Mouse (Mus musculus) myocyte (in vitro differentiated cells): Measurements from ENCODE around the gene Rtl5. TPM values are rescaled to one million over a fixed set of nuclear protein-coding genes. Genes with fewer than 3 reads are reported as not detected.
"Not testable (repeated sequence)": the region's sequence is repeated elsewhere in the genome, so short reads cannot be mapped to it uniquely, and the experiment has no call there.

Experiments used
- H3K27me3 ChIP-seq: one replicate; pipeline ENCODE4 v1.6.1; 2011; ENCODE audit not compliant: control insufficient read depth, insufficient read depth, insufficient read length
- H3K36me3 ChIP-seq: one replicate; pipeline ENCODE4 v1.6.1; 2011; ENCODE audit not compliant: control insufficient read depth, insufficient read depth
- H3K4me2 ChIP-seq: one replicate; pipeline ENCODE4 v1.6.1; 2011; ENCODE audit warnings: low read depth, control low read depth
- H3K4me3 ChIP-seq: one replicate; pipeline ENCODE4 v1.5.1; 2011; ENCODE audit warnings: mild to moderate bottlenecking, control low read depth, moderate library complexity
- H3K79me2 ChIP-seq: one replicate; pipeline ENCODE4 v1.6.1; 2011; ENCODE audit not compliant: control insufficient read depth, insufficient read depth
- H3ac ChIP-seq: one replicate; pipeline ENCODE4 v1.6.1; 2011; ENCODE audit not compliant: control insufficient read depth, insufficient read length
- CEBPB ChIP-seq: IDR thresholded peaks from 2 replicates; pipeline ENCODE4 v1.6.1; 2011; ENCODE audit warnings: mild to moderate bottlenecking, moderate library complexity; ENCODE audit not compliant: poor library complexity, insufficient read depth, severe bottlenecking
- E2F4 ChIP-seq: IDR thresholded peaks from one replicate; pipeline ENCODE4 v1.6.1; 2011; ENCODE audit warnings: mild to moderate bottlenecking, control low read depth, moderate library complexity; ENCODE audit not compliant: insufficient read depth
- MAX ChIP-seq: IDR thresholded peaks from one replicate; pipeline ENCODE4 v1.6.1; 2011; ENCODE audit warnings: low read depth, mild to moderate bottlenecking, control low read depth
- MYOD1 ChIP-seq, 3 experiments: IDR thresholded peaks; one replicate each; pipeline ENCODE4 v1.6.1; 2011; ENCODE audit warnings: control low read depth in 2 of 3, low read depth in 2 of 3, mild to moderate bottlenecking in 2 of 3, moderate library complexity in 1 of 3; ENCODE audit not compliant: insufficient read length in 2 of 3, control insufficient read depth in 1 of 3
- MYOG ChIP-seq, 3 experiments: IDR thresholded peaks; one replicate each; pipeline ENCODE4 v1.6.1; 2011; ENCODE audit warnings: control low read depth in 2 of 3, low read depth in 2 of 3, mild to moderate bottlenecking in 2 of 3; ENCODE audit not compliant: insufficient read length in 2 of 3, control insufficient read depth in 1 of 3, insufficient read depth in 1 of 3
- POLR2A ChIP-seq: IDR thresholded peaks from one replicate; pipeline ENCODE4 v1.6.1; 2011; ENCODE audit warnings: low read depth, mild to moderate bottlenecking, control low read depth, moderate library complexity; ENCODE audit not compliant: insufficient read length
- POLR2AphosphoS2 ChIP-seq: IDR thresholded peaks from one replicate; pipeline ENCODE4 v1.6.1; 2011; ENCODE audit warnings: low read depth, control low read depth; ENCODE audit not compliant: insufficient read length
- REST ChIP-seq: IDR thresholded peaks from one replicate; pipeline ENCODE4 v1.6.1; 2011; ENCODE audit warnings: mild to moderate bottlenecking, control low read depth, moderate library complexity; ENCODE audit not compliant: insufficient read depth, insufficient read length
- SRF ChIP-seq: IDR thresholded peaks from one replicate; pipeline ENCODE4 v1.6.1; 2011; ENCODE audit warnings: low read depth; ENCODE audit not compliant: control insufficient read depth, insufficient read length
- TCF12 ChIP-seq: IDR thresholded peaks from one replicate; pipeline ENCODE4 v1.6.1; 2011; ENCODE audit warnings: mild to moderate bottlenecking, control low read depth; ENCODE audit not compliant: poor library complexity, insufficient read depth, severe bottlenecking
- TCF3 ChIP-seq: IDR thresholded peaks from one replicate; pipeline ENCODE4 v1.6.1; 2011; ENCODE audit warnings: low read depth, control low read depth; ENCODE audit not compliant: insufficient read length
- USF1 ChIP-seq: IDR thresholded peaks from one replicate; pipeline ENCODE4 v1.6.1; 2011; ENCODE audit warnings: low read depth, mild to moderate bottlenecking, control low read depth, moderate library complexity
- polyA plus RNA-seq: library from polyadenylated mRNA; unstranded; fragments of >200 nt; fragmentation: generic; extraction: Trizol; gene quantifications from one replicate; pipeline ENCODE4 v1.2.1, GENCODE M21; 2012; ENCODE audit warnings: missing spikeins

Rtl5 gene
- 0.16 TPM for polyA plus RNA-seq

DNA sequence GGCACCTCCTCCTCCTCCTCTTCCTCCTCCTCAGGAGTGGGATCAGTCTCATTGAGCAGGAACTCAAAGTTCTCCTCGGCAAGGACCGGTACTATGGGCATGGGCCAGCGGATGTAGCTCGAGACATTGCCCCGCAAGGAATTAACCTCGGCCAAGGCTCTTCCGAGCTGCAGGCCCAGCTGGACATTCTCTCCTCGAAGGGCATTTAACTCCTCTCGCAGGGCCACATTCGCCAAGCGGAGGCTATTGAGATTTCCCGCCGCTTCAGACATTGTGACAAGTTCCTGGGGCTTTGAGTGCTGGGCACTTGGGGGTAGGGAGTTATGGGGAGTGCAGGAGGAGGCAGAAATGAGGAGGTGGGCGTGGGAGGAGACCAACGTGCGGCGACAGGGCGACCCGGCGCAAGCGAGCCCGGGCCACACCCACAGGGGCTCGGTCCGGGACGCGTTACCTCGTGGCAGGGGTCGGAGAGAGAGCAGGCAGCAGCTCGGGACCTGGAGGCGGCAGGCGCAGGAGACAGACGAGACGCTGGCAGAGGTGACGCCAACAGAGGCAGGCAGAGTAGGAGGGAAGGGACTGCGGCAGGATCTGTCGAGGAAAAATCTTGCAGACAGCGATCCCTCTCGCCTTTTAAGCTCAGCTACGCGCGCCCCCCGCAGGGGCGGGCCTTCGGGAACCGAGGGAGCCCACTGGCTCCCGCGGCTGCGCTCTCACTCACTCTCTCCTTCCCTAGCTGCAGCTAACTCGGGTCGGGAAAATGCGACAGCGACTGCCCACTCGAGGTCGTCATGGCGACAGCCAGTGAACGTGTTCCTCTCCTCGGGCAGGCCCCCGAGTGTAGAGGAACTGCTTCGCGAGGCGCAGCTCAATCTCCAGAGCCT lies at the start of gene Rtl5:
Gene Rtl5, minus strand, starts transcription at position 714 of the 881 bp plus-strand sequence.
- no peaks in the 10 kb centered on the region for H3K79me2 ChIP-seq
- TF ChIP-seq TCF3 (no peak), SRF (no peak)
- H3K36me3 ChIP-seq = no peaks in the 10 kb centered on the region
- H3K4me3 ChIP-seq = no peak within 1 kb of the TSS
- peak within 1 kb of the TSS; percentile 49 for H3K4me2 ChIP-seq
- H3K27me3 ChIP-seq = peaks cover 9% of the 10 kb centered on the region
- peak within 1 kb of the TSS; percentile 24 for H3ac ChIP-seq

DNA sequence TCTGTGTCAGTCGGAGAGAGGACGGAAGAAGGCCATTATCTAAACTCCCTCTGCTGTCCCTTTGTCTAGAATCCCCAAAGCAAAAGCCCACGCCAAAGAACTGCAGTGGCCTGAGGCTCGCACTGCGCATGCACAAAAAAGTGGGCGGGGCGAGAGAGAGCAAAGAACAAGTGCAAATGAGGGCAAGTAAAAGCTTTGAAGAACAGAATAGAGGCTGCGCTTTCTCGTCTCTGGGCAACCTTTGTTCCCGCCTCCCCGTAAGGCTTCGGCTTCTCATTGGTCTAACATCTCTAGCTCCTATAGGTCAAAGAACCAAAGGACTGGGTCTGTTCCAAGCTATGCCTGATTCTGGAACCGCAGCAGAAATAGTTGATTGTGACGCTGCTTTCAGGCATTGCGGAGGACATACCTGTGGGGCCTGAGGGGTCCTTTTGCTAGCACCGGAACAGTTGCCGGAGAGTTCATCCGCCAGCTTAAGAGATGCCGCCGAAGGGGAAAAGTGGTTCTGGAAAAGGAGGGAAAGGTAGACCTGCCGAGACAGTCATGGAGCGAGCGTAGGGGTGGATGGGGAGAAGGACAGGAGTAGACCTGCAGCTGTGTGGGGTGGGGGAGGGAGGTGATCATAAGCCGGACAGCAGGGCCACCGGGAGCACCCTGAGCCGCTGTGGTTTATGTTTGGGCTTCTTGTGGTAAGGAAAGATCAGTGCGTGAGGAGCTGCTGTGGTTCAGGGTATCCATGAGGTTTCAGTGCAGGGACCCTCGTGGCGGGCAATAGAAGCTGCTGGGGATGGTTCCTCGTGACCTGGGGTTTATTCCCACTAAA lies 48.1 kb upstream of the Rtl5 start, which contains the start of gene Pin4:
Gene Pin4, plus strand, starts transcription at position 406 of the 823 bp plus-strand sequence.
- H3K27me3 ChIP-seq = no peaks in the 10 kb centered on the region
- peak within 1 kb of the TSS; percentile 67 for H3K4me3 ChIP-seq
- TF ChIP-seq REST (no peak), POLR2A (no peak), SRF (no peak), USF1 (no peak), MYOD1 (IDR thresholded peaks at IDR 0.05; ENCODE audit: control insufficient read depth in 1 of 3, insufficient read length in 2 of 3, low read depth in 2 of 3) (no peak), MAX (peak; percentile 98), E2F4 (no peak), CEBPB (no peak)
- H3K4me2 ChIP-seq = peak within 1 kb of the TSS; percentile 77
- peaks cover 5% of the 10 kb centered on the region for H3K36me3 ChIP-seq
- H3K79me2 ChIP-seq = peaks cover 11% of the 10 kb centered on the region
- H3ac ChIP-seq = peak within 1 kb of the TSS; percentile 29

DNA sequence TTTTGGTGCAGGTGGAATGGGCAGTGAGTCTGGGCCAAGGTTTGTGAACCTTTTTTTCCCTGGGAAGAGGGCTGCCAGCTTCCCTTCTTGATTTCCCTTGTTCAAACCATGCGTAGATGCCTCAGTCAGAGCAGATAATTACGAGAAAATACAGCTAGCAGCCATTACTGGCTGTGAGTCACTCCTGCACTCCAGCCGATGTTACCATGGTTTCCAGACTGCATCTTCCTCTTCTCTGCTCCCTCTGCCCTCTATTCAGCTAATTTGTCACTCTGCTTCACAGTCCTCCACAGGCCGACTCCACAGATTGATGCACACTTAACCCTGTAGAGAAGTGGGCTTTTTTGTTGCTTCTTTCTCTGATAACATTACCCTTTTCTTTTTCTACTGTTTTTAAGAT lies 44.6 kb upstream of the Rtl5 start:
- no peak overlapping the region for H3ac ChIP-seq
- no peak overlapping the region for H3K4me2 ChIP-seq
- H3K4me3 ChIP-seq = no peak overlapping the region
- H3K36me3 ChIP-seq = no peaks in the 10 kb centered on the region
- TF ChIP-seq MYOD1 (IDR thresholded peaks at IDR 0.05; ENCODE audit: control insufficient read depth in 1 of 3, insufficient read length in 2 of 3, low read depth in 2 of 3) = no peak
- no peak for TF ChIP-seq POLR2AphosphoS2
- TF ChIP-seq POLR2A = no peak
- no peak for TF ChIP-seq TCF12
- TF ChIP-seq MAX = no peak
- no peak for TF ChIP-seq E2F4
- TF ChIP-seq USF1 = no peak
- no peak for TF ChIP-seq TCF3
- TF ChIP-seq CEBPB = no peak
- no peak for TF ChIP-seq REST
- no peak for TF ChIP-seq MYOG (IDR thresholded peaks at IDR 0.05; ENCODE audit: control insufficient read depth in 1 of 3, insufficient read depth in 1 of 3, insufficient read length in 2 of 3, low read depth in 2 of 3)
- no peak for TF ChIP-seq SRF
- H3K79me2 ChIP-seq = peaks cover 11% of the 10 kb centered on the region
- no peaks in the 10 kb centered on the region for H3K27me3 ChIP-seq

DNA sequence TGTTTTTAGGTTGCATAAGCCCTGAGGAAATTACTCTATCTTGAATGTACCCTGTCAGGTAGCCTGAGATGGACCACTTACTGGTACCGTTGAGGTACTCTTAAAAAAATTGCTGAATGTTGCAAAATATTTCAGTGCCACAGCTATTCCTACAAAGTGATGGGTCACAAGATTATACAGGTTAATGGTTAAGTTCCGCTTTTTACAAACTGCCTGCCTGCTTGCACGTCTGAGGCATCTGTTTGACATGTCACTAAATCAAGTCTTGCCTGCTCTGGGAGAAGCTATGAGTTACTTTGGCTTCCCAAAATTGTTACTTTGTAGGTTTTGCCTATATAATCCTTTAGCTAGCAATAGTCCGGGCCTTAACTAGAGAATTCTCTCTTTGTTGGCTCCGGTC lies 38.2 kb upstream of the Rtl5 start:
- not testable (repeated sequence) for H3ac ChIP-seq, H3K36me3 ChIP-seq, H3K27me3 ChIP-seq, H3K79me2 ChIP-seq, H3K4me3 ChIP-seq, H3K4me2 ChIP-seq

DNA sequence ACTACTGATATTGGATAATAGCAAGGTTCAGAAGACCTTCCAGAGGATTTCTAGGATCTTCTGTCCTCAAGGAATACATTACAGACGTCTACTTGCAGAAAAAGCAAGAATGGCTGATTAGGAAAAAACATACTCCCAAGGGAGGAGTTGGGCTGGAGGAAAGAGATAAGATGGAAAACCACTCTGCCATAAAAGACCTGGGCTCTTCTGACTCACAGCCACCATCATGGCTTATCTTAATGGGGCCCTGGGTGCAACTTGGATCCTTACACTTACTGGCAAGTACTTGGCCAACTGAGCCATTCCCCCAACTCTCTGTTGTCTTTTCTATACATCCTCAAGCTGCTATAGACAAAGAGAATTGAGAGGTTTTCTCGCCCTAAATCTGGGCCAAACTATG lies 32.7 kb upstream of the Rtl5 start:
- H3K4me3 ChIP-seq, H3K27me3 ChIP-seq, H3K36me3 ChIP-seq, H3K4me2 ChIP-seq, H3K79me2 ChIP-seq, H3ac ChIP-seq: not testable (repeated sequence)

DNA sequence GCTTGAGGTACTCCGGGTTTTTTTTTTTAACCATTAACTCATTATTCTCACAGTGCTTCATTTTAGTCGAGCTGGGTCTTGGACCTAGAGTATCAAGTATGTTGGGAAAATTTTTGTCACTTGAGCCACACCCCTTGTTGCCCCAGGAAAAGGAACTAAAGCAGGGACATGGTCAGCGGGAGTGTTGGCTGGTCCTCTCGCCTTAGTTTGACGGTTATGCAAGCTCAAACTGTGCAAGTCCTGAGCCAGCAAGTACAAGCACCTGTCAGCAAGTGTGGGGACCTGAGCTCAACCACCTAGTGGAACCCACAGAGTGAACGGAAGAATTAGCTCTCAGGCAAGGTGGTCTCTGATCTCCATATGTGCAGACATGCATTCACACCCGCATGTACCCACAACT lies 30.8 kb upstream of the Rtl5 start:
- TF ChIP-seq MYOD1 (IDR thresholded peaks at IDR 0.05; ENCODE audit: control insufficient read depth in 1 of 3, insufficient read length in 2 of 3, low read depth in 2 of 3) (no peak), REST (no peak), TCF12 (no peak), POLR2AphosphoS2 (no peak), CEBPB (no peak)
- no peak overlapping the region for H3K4me2 ChIP-seq
- H3K27me3 ChIP-seq = no peaks in the 10 kb centered on the region
- no peak overlapping the region for H3ac ChIP-seq
- no peaks in the 10 kb centered on the region for H3K36me3 ChIP-seq
- H3K4me3 ChIP-seq = no peak overlapping the region
- H3K79me2 ChIP-seq = no peaks in the 10 kb centered on the region
